Mouse (Mus musculus) erythroblast, embryonic 14.5 days (primary cell): Measurements from ENCODE around the gene Cux2.

ENCODE experiments used
- GATA1 ChIP-seq: IDR thresholded peaks from 2 replicates; pipeline ENCODE4 v1.6.1; 2012; ENCODE audit warnings: low read length, inconsistent platforms, mixed read lengths
- TAL1 ChIP-seq: IDR thresholded peaks from 3 replicates; pipeline ENCODE4 v1.6.1; 2012; ENCODE audit warnings: low read length, inconsistent platforms, mixed read lengths

DNA sequence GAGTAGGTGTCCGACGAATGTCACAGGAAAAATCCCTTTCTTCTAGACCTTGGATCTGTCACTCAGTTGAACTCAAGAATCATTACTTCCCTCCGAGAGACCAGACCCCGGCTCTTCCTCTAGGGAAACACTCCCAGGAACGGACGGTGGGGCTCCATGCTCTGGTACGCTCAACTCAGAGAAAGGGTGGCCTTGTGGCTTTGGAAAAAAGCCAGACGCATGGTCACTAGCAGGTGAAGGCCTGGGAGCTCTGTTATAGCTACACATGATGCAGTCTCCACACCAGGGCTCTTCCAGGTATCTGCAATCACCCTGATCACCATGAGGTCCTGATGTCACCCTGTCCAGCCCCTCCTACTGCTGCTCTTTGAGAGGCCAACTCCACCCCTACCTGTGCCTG is 35.2 kb downstream of the Cux2 start:
- TF ChIP-seq TAL1 = no peak
- TF ChIP-seq GATA1 = no peak
